In the genomic region with DNA sequence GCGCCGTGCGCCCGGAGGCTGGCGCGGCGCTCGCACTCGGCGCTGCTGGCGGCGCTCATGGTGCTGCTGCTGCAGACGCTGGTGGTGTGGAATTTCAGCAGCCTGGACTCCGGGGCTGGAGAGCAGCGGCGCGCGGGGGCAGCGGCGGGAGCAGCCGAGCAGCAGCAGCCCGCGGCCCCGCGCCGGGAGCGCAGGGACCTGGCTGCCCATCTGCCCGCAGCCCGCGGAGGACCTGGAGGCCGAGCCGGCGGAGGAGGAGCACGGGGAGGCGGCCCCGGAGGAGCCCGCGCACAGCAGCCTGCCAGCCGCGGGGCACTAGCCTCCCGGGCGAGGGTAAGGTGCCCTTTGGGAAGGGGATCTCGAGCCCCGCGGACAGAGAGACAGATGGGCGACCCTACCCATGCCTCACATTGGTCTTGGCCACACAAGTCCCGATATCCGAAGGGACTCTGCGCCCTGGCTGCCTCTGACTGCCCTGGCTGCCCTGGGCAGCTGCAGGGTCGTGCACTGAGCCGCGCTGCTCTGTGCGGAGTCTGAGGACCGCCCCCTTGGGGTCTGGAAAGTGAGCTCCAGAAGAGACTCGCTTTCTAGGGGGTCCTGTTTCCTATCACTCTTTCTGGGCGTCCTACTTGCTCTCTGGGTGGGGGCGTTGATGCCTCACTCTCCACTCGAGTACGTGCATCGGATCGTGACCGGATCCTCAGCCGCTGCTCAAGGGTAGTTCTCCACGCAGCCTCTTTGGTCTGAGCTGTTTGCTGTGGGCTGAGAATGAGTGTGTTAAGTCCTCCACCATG, we compare ENCODE assay signal across 9 mouse cellular contexts. TPM values are rescaled to one million over a fixed set of nuclear protein-coding genes. Genes with fewer than 3 reads are reported as not detected.
A peak's percentile ranks its signal among the peaks of the same experiment; 100 is the strongest.
DNase-seq lines count a peak whose midpoint lies in the region; ATAC-seq and TF ChIP-seq lines count a peak whose summit lies in the region.
"Had no signal": no experiment of that assay in that cellular context is flagged by ENCODE, and none has a peak within 500 bp of the region (broad histone marks: within the 10 kb centered on the region; RNA-seq: fewer than 3 reads in every experiment).

No protein-coding gene starts in this region.

- H3K9me3 ChIP-seq in kidney, embryonic 14.5 days (ENCODE audit: control insufficient read depth, low read length), result no peaks in the 10 kb centered on the region
- H3K9me3 ChIP-seq in forebrain, embryonic 15.5 days, result no peaks in the 10 kb centered on the region
- no peaks in the 10 kb centered on the region for H3K9me3 ChIP-seq in lung, embryonic 15.5 days

- no peaks in the 10 kb centered on the region for H3K27me3 ChIP-seq in kidney, embryonic 14.5 days (ENCODE audit: control insufficient read depth, insufficient read depth, low read length)
- no peaks in the 10 kb centered on the region for H3K27me3 ChIP-seq in forebrain, embryonic 15.5 days
- peaks cover 12% of the 10 kb centered on the region for H3K27me3 ChIP-seq in lung, embryonic 15.5 days

- H3K4me3 ChIP-seq in kidney, embryonic 14.5 days (ENCODE audit: low read length), result peak overlapping the region; percentile 82
- peak overlapping the region; percentile 77 for H3K4me3 ChIP-seq in bone marrow macrophage, adult 2 months (ENCODE audit: insufficient read depth, low read length)
- H3K4me3 ChIP-seq in forebrain, embryonic 15.5 days, result peak overlapping the region; percentile 86
- peak overlapping the region; percentile 86 for H3K4me3 ChIP-seq in lung, embryonic 15.5 days
- H3K4me3 ChIP-seq: myocyte had no signal

- H3K4me2 ChIP-seq in kidney, embryonic 14.5 days (replicated peaks; ENCODE audit: low read depth, low read length), result peak overlapping the region; percentile 92
- peak overlapping the region; percentile 97 for H3K4me2 ChIP-seq in forebrain, embryonic 15.5 days (replicated peaks)
- peak overlapping the region; percentile 84 for H3K4me2 ChIP-seq in lung, embryonic 15.5 days

- no peak for TF ChIP-seq POLR2A in bone marrow macrophage, adult 2 months (IDR thresholded peaks at IDR 0.05; ENCODE audit: borderline replicate concordance, low read depth, low read length)

- peak; percentile 58 for ATAC-seq in kidney, embryonic 14.5 days (ENCODE audit: low FRiP score, low TSS enrichment)
- ATAC-seq in forebrain, embryonic 15.5 days (replicated peaks), result peak; percentile 72
- ATAC-seq in inflammation-experienced regulatory T-cells, adult 6 months, result peak; percentile 30
- peak; percentile 62 for ATAC-seq in lung, embryonic 15.5 days (ENCODE audit: borderline replicate concordance, extremely low read depth, low FRiP score, low TSS enrichment)

- H3K36me3 ChIP-seq in kidney, embryonic 14.5 days (ENCODE audit: control insufficient read depth, insufficient read depth, low read length), result no peaks in the 10 kb centered on the region
- H3K36me3 ChIP-seq in forebrain, embryonic 15.5 days, result no peaks in the 10 kb centered on the region
- H3K36me3 ChIP-seq in lung, embryonic 15.5 days, result no peaks in the 10 kb centered on the region

- no peak for TF ChIP-seq CTCF in bone marrow macrophage, adult 2 months (IDR thresholded peaks at IDR 0.05; ENCODE audit: low read depth, low read length)

- DNase-seq in kidney, postnatal 14 days, result no peak
- peak; percentile 67 for DNase-seq in retina, embryonic 14.5 days (ENCODE audit: low spot score)
- no peak for DNase-seq in layer of hippocampus, adult 8-10 months (ENCODE audit: low spot score in 2 of 2)

- H3K9ac ChIP-seq in kidney, embryonic 14.5 days (ENCODE audit: low read depth, low read length), result peak overlapping the region; percentile 79
- H3K9ac ChIP-seq in forebrain, embryonic 15.5 days (replicated peaks), result peak overlapping the region; percentile 89
- H3K9ac ChIP-seq in lung, embryonic 15.5 days, result peak overlapping the region; percentile 72

- H3K4me1 ChIP-seq in kidney, embryonic 14.5 days (ENCODE audit: control insufficient read depth, insufficient read depth, low read length), result peaks cover 13% of the 10 kb centered on the region
- H3K4me1 ChIP-seq in bone marrow macrophage, adult 2 months (ENCODE audit: control insufficient read depth, insufficient read depth, low read length), result peaks cover 11% of the 10 kb centered on the region
- H3K4me1 ChIP-seq in forebrain, embryonic 15.5 days, result peaks cover 40% of the 10 kb centered on the region
- H3K4me1 ChIP-seq in lung, embryonic 15.5 days, result peaks cover 19% of the 10 kb centered on the region

- H3K27ac ChIP-seq in kidney, embryonic 14.5 days (ENCODE audit: low read depth, low read length), result peak overlapping the region; percentile 56
- no peak overlapping the region for H3K27ac ChIP-seq in bone marrow macrophage, adult 2 months (ENCODE audit: insufficient read depth, low read depth, low read length)
- peak overlapping the region; percentile 86 for H3K27ac ChIP-seq in forebrain, embryonic 15.5 days (replicated peaks)
- peak overlapping the region; percentile 78 for H3K27ac ChIP-seq in lung, embryonic 15.5 days

- WGBS in kidney, embryonic 14.5 days, result under 1% methylated on average over 52 of the region's 64 CpGs
- under 1% methylated on average over 64 of the region's 64 CpGs for WGBS in forebrain, embryonic 15.5 days
- 2% methylated on average over 36 of the region's 64 CpGs for WGBS in lung, embryonic 15.5 days

RNA-seq across cellular contexts. Expression of a gene that starts 0.6 kb away (rescaled TPM):
- polyA plus RNA-seq in kidney, embryonic 14.5 days (2014; fragmentation: Nextera tagmentation; extraction: Ambion mirVana), result 3.7 and 4.6 TPM in 2 replicates
- 9.6 and 10.5 TPM in 2 replicates for polyA plus RNA-seq in bone marrow macrophage, adult 2 months (2012; ENCODE audit: insufficient read depth, insufficient read length, missing spikeins)
- polyA plus RNA-seq in forebrain, embryonic 15.5 days (2015; fragmentation: Nextera tagmentation; extraction: Ambion mirVana), result 2.0 and 2.5 TPM in 2 replicates
- 1 to 10 TPM; 2.2 to 3.6 (median 2.8) TPM for polyA plus RNA-seq in inflammation-experienced regulatory T-cells, adult 6 months (2017; shearing (Covaris generic))
- 0.81 and 1.0 TPM in 2 replicates for polyA plus RNA-seq in lung, embryonic 15.5 days (2015; fragmentation: Nextera tagmentation; extraction: Ambion mirVana)
- 10 to 100 TPM; 49.8 to 57.2 (median 54.3) TPM for total RNA-seq in layer of hippocampus, adult 8-10 months (2022)
- polyA plus RNA-seq: myocyte had no signal
